Mouse (Mus musculus) gastrocnemius, adult 2 months (tissue): Measurements from ENCODE around the gene Cdk8. TPM values are rescaled to one million over a fixed set of nuclear protein-coding genes. Genes with fewer than 3 reads are reported as not detected.

Experiments
- DNase-seq: peaks from one replicate; pipeline ENCODE4 v3.0.0; 2022
- H3K27ac ChIP-seq: fragments of 200-600 bp; 2 replicates; pipeline ENCODE4 v1.8.1; 2022; ENCODE audit warnings: mild to moderate bottlenecking
- H3K4me3 ChIP-seq: fragments of 200-600 bp; 2 replicates; pipeline ENCODE4 v1.8.1; 2022; ENCODE audit warnings: mild to moderate bottlenecking, moderate library complexity
- CTCF ChIP-seq: fragments of 200-600 bp; IDR thresholded peaks from 2 replicates; pipeline ENCODE4 v1.8.1; 2022; ENCODE audit warnings: antibody characterized with exemption, mild to moderate bottlenecking, moderate library complexity
- intact Hi-C: fragments of 180-260 bp; cut with DNase I; formaldehyde crosslinking; loops from one replicate; pipeline ENCODE4 v1.15.1; 2025
- total RNA-seq, 2 experiments: library from RNA; stranded (reverse); gene quantifications; 2 replicates each; pipeline ENCODE4 v1.2.3; 2021

The Cdk8 gene
- total RNA-seq, 2 experiments from 2014 or later = 16.8 to 17.6 TPM

- TF ChIP-seq CTCF = no peak
- Histone ChIP-seq H3K4me3 (no peak overlapping the region), H3K27ac (peak overlapping the region; percentile 63)
- DNase-seq = no peak
- intact Hi-C loops = no loop called here
These were observed 87.4 kb downstream of the Cdk8 start for GRCm38 (mm10) chr5:146318461-146318860.

- no peak overlapping the region for H3K27ac ChIP-seq
- no peak for DNase-seq
- H3K4me3 ChIP-seq = no peak overlapping the region
- intact Hi-C loops = no loop called here
- no peak for TF ChIP-seq CTCF
These were observed 97.9 kb downstream of the Cdk8 start for GRCm38 (mm10) chr5:146328941-146329340.

- intact Hi-C loops = no loop called here
- no peak overlapping the region for H3K4me3 ChIP-seq
- DNase-seq = no peak
- TF ChIP-seq CTCF = no peak
- no peak overlapping the region for H3K27ac ChIP-seq
These were observed 98.5 kb downstream of the Cdk8 start for GRCm38 (mm10) chr5:146329541-146329940.

GRCm38 (mm10) chr5:146330031-146330764, 99.2 kb downstream of the Cdk8 start:
- intact Hi-C loops = loop anchor here (10.0 kb wide), 1 partner anchor 145 kb away; no protein-coding TSS in a partner anchor
- peak overlapping the region; percentile 41 for H3K4me3 ChIP-seq
- DNase-seq = peak; percentile 26
- H3K27ac ChIP-seq = no peak overlapping the region
- peak; percentile 74 for TF ChIP-seq CTCF

GRCm38 (mm10) chr5:146330765-146331115, 99.7 kb downstream of the Cdk8 start:
- Histone ChIP-seq H3K4me3 (no peak overlapping the region), H3K27ac (no peak overlapping the region)
- TF ChIP-seq CTCF = no peak
- no peak for DNase-seq
- intact Hi-C loops = loop anchor here (10.0 kb wide), 1 partner anchor 144 kb away; no protein-coding TSS in a partner anchor

- H3K4me3 ChIP-seq = no peak overlapping the region
- TF ChIP-seq CTCF = no peak
- DNase-seq = no peak
- intact Hi-C loops = loop anchor here (10.0 kb wide), 1 partner anchor 144 kb away; no protein-coding TSS in a partner anchor
- H3K27ac ChIP-seq = no peak overlapping the region
These were observed 100.1 kb downstream of the Cdk8 start for GRCm38 (mm10) chr5:146331131-146331530.

GRCm38 (mm10) chr5:146332541-146332940, 101.5 kb downstream of the Cdk8 start:
- TF ChIP-seq CTCF = no peak
- no peak for DNase-seq
- H3K27ac ChIP-seq = no peak overlapping the region
- H3K4me3 ChIP-seq = no peak overlapping the region
- intact Hi-C loops = loop anchor here (10.0 kb wide), 1 partner anchor 142 kb away; no protein-coding TSS in a partner anchor

- no peak for TF ChIP-seq CTCF
- intact Hi-C loops = loop anchor here (10.0 kb wide), 1 partner anchor 140 kb away; no protein-coding TSS in a partner anchor
These were observed 103.4 kb downstream of the Cdk8 start for GRCm38 (mm10) chr5:146334410-146334809.

GRCm38 (mm10) chr5:146338064-146338463, 107.0 kb downstream of the Cdk8 start:
- intact Hi-C loops = loop anchor here (10.0 kb wide), 1 partner anchor 137 kb away; no protein-coding TSS in a partner anchor

More at GRCm38 (mm10) chr5:146334410-146334809, 103.4 kb downstream of the Cdk8 start:
- Histone ChIP-seq H3K27ac (no peak overlapping the region), H3K4me3 (no peak overlapping the region)
- no peak for DNase-seq

GRCm38 (mm10) chr5:146340037-146340436, 109.0 kb downstream of the Cdk8 start:
- intact Hi-C loops = no loop called here
- H3K4me3 ChIP-seq = no peak overlapping the region
- no peak overlapping the region for H3K27ac ChIP-seq
- no peak for DNase-seq
- no peak for TF ChIP-seq CTCF

More at GRCm38 (mm10) chr5:146338064-146338463, 107.0 kb downstream of the Cdk8 start:
- TF ChIP-seq CTCF = no peak
- H3K27ac ChIP-seq = no peak overlapping the region
- H3K4me3 ChIP-seq = no peak overlapping the region
- no peak for DNase-seq

GRCm38 (mm10) chr5:146344911-146345686, 114.1 kb downstream of the Cdk8 start:
- no peak overlapping the region for H3K4me3 ChIP-seq
- no peak overlapping the region for H3K27ac ChIP-seq
- DNase-seq = no peak
- no peak for TF ChIP-seq CTCF
- intact Hi-C loops = no loop called here

GRCm38 (mm10) chr5:146347081-146347480, 116.1 kb downstream of the Cdk8 start:
- DNase-seq = no peak
- Histone ChIP-seq H3K4me3 (no peak overlapping the region), H3K27ac (no peak overlapping the region)
- intact Hi-C loops = no loop called here
- no peak for TF ChIP-seq CTCF

GRCm38 (mm10) chr5:146349183-146349582, 118.2 kb downstream of the Cdk8 start:
- Histone ChIP-seq H3K4me3 (no peak overlapping the region), H3K27ac (no peak overlapping the region)
- intact Hi-C loops = no loop called here
- DNase-seq = no peak
- no peak for TF ChIP-seq CTCF
